13 mouse cellular contexts compared by ENCODE assay signal in the genomic region with DNA sequence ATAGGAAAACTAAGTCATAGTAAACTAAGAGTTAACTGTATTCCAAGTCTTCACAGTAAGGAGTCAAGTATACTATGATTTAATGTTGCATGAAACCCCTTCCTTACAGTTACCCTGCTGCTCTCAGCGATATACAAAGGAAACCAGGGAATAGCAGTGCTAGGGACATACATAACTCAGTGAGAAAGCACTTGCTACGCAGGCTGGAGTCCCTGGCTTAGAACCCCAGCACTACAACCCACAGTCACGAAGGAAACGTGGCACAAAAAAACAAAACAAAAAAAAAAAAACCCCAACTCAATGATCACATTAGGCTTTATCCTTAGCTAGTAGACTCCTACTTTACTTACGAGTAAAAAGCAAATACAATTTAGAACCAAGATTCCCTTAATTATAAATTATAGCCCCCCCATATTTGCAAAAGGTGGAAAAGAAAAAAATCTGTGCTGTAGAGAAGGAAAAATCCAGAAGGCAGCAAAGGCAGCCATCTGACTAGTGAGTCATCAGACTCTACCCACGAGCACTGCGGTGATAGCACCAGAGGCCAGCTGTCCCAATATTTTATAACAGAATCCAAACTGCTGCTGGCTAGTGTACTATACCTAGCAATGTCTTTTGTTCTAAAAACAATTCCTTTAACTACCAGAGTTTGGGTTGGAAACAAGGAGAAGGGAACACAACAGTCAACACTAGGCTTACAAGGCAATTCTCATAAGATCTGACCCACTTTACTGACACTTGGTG. TPM values are rescaled to one million over a fixed set of nuclear protein-coding genes. Genes with fewer than 3 reads are reported as not detected.
DNase-seq lines count a peak whose midpoint lies in the region; ATAC-seq lines count a peak whose summit lies in the region.
"Had no signal": no experiment of that assay in that cellular context is flagged by ENCODE, and none has a peak within 500 bp of the region (broad histone marks: within the 10 kb centered on the region; RNA-seq: fewer than 3 reads in every experiment).

No protein-coding gene starts in this region.

- H3K4me1 ChIP-seq in neural tube, embryonic 15.5 days: 0 out of 2 replicates have a peak, but pooled peaks cover 4% of the 10 kb centered on the region
- no peaks in the 10 kb centered on the region for H3K4me1 ChIP-seq in hindbrain, embryonic 14.5 days (replicated peaks; ENCODE audit: control insufficient read depth, insufficient read depth, low read length)
- H3K4me1 ChIP-seq: stomach, embryonic 15.5 days had no signal

- no peak overlapping the region for H3K27ac ChIP-seq in neural tube, embryonic 15.5 days (replicated peaks)
- H3K27ac ChIP-seq in hindbrain, embryonic 14.5 days: no peak overlapping the region
- H3K27ac ChIP-seq: limb, embryonic 12.5 days; stomach, embryonic 15.5 days had no signal

- DNase-seq in frontal cortex, postnatal 10 days (ENCODE audit: low spot score in 2 of 2): no peak
- no peak for DNase-seq in neural tube, embryonic 10.5 days (ENCODE audit: extremely low spot score, low spot score)
- peak; percentile 75 for DNase-seq in cerebellum, adult 9-11 months
- DNase-seq in right cerebral cortex, postnatal 36 days (ENCODE audit: low spot score in 2 of 2): peak; percentile 55 to 66
- DNase-seq in hindbrain, embryonic 14.5 days (ENCODE audit: low spot score): no peak
- DNase-seq: heart, postnatal 14 days; kidney, adult 8-10 months; lung, postnatal 10 days had no signal

- peak; percentile 87 for ATAC-seq in frontal cortex, adult (ENCODE audit: low TSS enrichment)
- ATAC-seq in neural tube, embryonic 15.5 days (ENCODE audit: low FRiP score): 0 out of 2 replicates have a peak, but pooled peaks have one; percentile 48
- no peak for ATAC-seq in megakaryocyte progenitor cell, adult 5-6 weeks (replicated peaks; ENCODE audit: poor library complexity)
- no peak for ATAC-seq in hindbrain, embryonic 14.5 days (ENCODE audit: low FRiP score)

- H3K4me3 ChIP-seq in neural tube, embryonic 15.5 days (replicated peaks): no peak overlapping the region
- no peak overlapping the region for H3K4me3 ChIP-seq in hindbrain, embryonic 14.5 days (replicated peaks; ENCODE audit: low read length)
- H3K4me3 ChIP-seq: limb, embryonic 12.5 days; stomach, embryonic 15.5 days had no signal

- 57% methylated on average over 7 of the region's 7 CpGs for WGBS in neural tube, embryonic 15.5 days
- WGBS in hindbrain, embryonic 14.5 days: 86% methylated on average over 7 of the region's 7 CpGs

- no peak overlapping the region for H3K4me2 ChIP-seq in neural tube, embryonic 15.5 days
- no peak overlapping the region for H3K4me2 ChIP-seq in hindbrain, embryonic 14.5 days (replicated peaks)
- H3K4me2 ChIP-seq: limb, embryonic 12.5 days; stomach, embryonic 15.5 days had no signal

- H3K9me3 ChIP-seq in neural tube, embryonic 15.5 days (replicated peaks): no peaks in the 10 kb centered on the region
- H3K9me3 ChIP-seq in hindbrain, embryonic 14.5 days (ENCODE audit: control insufficient read depth, low read length): no peaks in the 10 kb centered on the region
- H3K9me3 ChIP-seq: limb, embryonic 12.5 days; stomach, embryonic 15.5 days had no signal

- no peaks in the 10 kb centered on the region for H3K27me3 ChIP-seq in neural tube, embryonic 15.5 days (replicated peaks)
- no peaks in the 10 kb centered on the region for H3K27me3 ChIP-seq in hindbrain, embryonic 14.5 days (ENCODE audit: control insufficient read depth, insufficient read depth, low read length)
- H3K27me3 ChIP-seq: limb, embryonic 12.5 days; stomach, embryonic 15.5 days had no signal

- no peaks in the 10 kb centered on the region for H3K36me3 ChIP-seq in neural tube, embryonic 15.5 days
- peaks cover 5% of the 10 kb centered on the region; the same call in 1 of the 2 replicates for H3K36me3 ChIP-seq in hindbrain, embryonic 14.5 days (replicated peaks; ENCODE audit: control insufficient read depth, insufficient read depth)
- H3K36me3 ChIP-seq: limb, embryonic 12.5 days; stomach, embryonic 15.5 days had no signal

- H3K9ac ChIP-seq in neural tube, embryonic 15.5 days (replicated peaks): no peak overlapping the region
- no peak overlapping the region for H3K9ac ChIP-seq in hindbrain, embryonic 14.5 days
- H3K9ac ChIP-seq: limb, embryonic 12.5 days; stomach, embryonic 15.5 days had no signal

RNA-seq across cellular contexts. Expression of a gene that starts 16.4 kb away (rescaled TPM):
- 138 and 139 TPM in 2 replicates for polyA plus RNA-seq in neural tube, embryonic 15.5 days (2015; fragmentation: Nextera tagmentation; extraction: Ambion mirVana)
- 49.5 and 51.9 TPM in 2 replicates for total RNA-seq in megakaryocyte progenitor cell, adult 5-6 weeks (2015)
- total RNA-seq in megakaryocyte progenitor cell, adult 5-6 weeks (2017): 81.0 and 83.3 TPM in 2 replicates
- 169 and 200 TPM in 2 replicates for polyA plus RNA-seq in hindbrain, embryonic 14.5 days (2014; fragmentation: Nextera tagmentation; extraction: Ambion mirVana)

RNA-seq across cellular contexts. Expression of a gene that starts 16.5 kb away (rescaled TPM):
- polyA plus RNA-seq in neural tube, embryonic 15.5 days (2015; fragmentation: Nextera tagmentation; extraction: Ambion mirVana): 64.2 and 72.0 TPM in 2 replicates
- 164 and 170 TPM in 2 replicates for total RNA-seq in megakaryocyte progenitor cell, adult 5-6 weeks (2015)
- 112 and 129 TPM in 2 replicates for total RNA-seq in megakaryocyte progenitor cell, adult 5-6 weeks (2017)
- polyA plus RNA-seq in hindbrain, embryonic 14.5 days (2014; fragmentation: Nextera tagmentation; extraction: Ambion mirVana): 41.0 and 46.7 TPM in 2 replicates

RNA-seq across cellular contexts. Expression of a gene that starts 49.9 kb away (rescaled TPM):
- polyA plus RNA-seq in neural tube, embryonic 15.5 days (2015; fragmentation: Nextera tagmentation; extraction: Ambion mirVana): 2.5 TPM in 2 replicates
- 26.5 and 30.7 TPM in 2 replicates for total RNA-seq in megakaryocyte progenitor cell, adult 5-6 weeks (2015)
- 9.4 and 10.0 TPM in 2 replicates for total RNA-seq in megakaryocyte progenitor cell, adult 5-6 weeks (2017)
- polyA plus RNA-seq in hindbrain, embryonic 14.5 days (2014; fragmentation: Nextera tagmentation; extraction: Ambion mirVana): 4.4 and 4.7 TPM in 2 replicates

Comparison
In these comparisons a context has a peak if more than half of its experiments do, and no peak if none do; other contexts are left out.
1. ATAC-seq: peak in frontal cortex, adult (single experiment) and neural tube, embryonic 15.5 days (single experiment); none in megakaryocyte progenitor cell, adult 5-6 weeks (single experiment) and hindbrain, embryonic 14.5 days (single experiment).
2. DNase-seq: peak in cerebellum, adult 9-11 months (single experiment) and right cerebral cortex, postnatal 36 days (2 of 2); none in frontal cortex, postnatal 10 days (0 of 2), neural tube, embryonic 10.5 days (single experiment) and hindbrain, embryonic 14.5 days (single experiment).